Mouse (Mus musculus) CH12.LX (cell line): ENCODE measurements around the gene Sirt4. TPM values are rescaled to one million over a fixed set of nuclear protein-coding genes. Genes with fewer than 3 reads are reported as not detected.

Experiments
- DNase-seq: peaks from one replicate; pipeline ENCODE4 v3.0.0-alpha.2; 2013; ENCODE audit errors: extremely low read depth
- H3K27ac ChIP-seq: 2 replicates; pipeline ENCODE4 v1.5.1; 2012; ENCODE audit warnings: low read depth, mild to moderate bottlenecking, control low read depth, moderate library complexity; ENCODE audit not compliant: insufficient read depth
- H3K27me3 ChIP-seq: replicated peaks from 2 replicates; pipeline ENCODE3; 2012; ENCODE audit warnings: inconsistent platforms
- H3K36me3 ChIP-seq, 2 experiments: replicated peaks in 1 of 2; 2 replicates each; pipeline versions ENCODE3 to v1.6.1; 2012; ENCODE audit warnings: inconsistent platforms in 1 of 2, low read length in 1 of 2, mild to moderate bottlenecking in 1 of 2, mixed read lengths in 1 of 2, moderate library complexity in 1 of 2; ENCODE audit not compliant: control insufficient read depth in 1 of 2, insufficient read depth in 1 of 2
- H3K4me1 ChIP-seq, 2 experiments: 2 replicates each; pipeline ENCODE4 v1.6.1; 2012; ENCODE audit warnings: inconsistent platforms in 1 of 2, moderate library complexity in 1 of 2; ENCODE audit not compliant: insufficient read depth in 2 of 2, control insufficient read depth in 1 of 2
- H3K4me2 ChIP-seq: 2 replicates; pipeline ENCODE4 v1.6.1; 2012; ENCODE audit warnings: low read depth, mild to moderate bottlenecking, control low read depth; ENCODE audit not compliant: poor library complexity, insufficient read depth, severe bottlenecking
- H3K4me3 ChIP-seq, 3 experiments: fragments of 150-350 bp in 1 of 3; sonication (generic) in 1 of 3; replicated peaks in 1 of 3; 2 replicates each; pipeline versions ENCODE3 to v1.5.1; 2011 to 2012; ENCODE audit warnings: low read depth in 2 of 3, low read length in 2 of 3, mild to moderate bottlenecking in 2 of 3, moderate library complexity in 2 of 3, control low read depth in 1 of 3, improper control_type of control experiment in 1 of 3, inconsistent platforms in 1 of 3, mixed read lengths in 1 of 3; ENCODE audit not compliant: poor library complexity in 1 of 3
- H3K79me2 ChIP-seq: replicated peaks from 2 replicates; pipeline ENCODE4 v1.6.1; 2012; ENCODE audit warnings: mild to moderate bottlenecking, moderate library complexity; ENCODE audit not compliant: control insufficient read depth, poor library complexity, insufficient read depth, severe bottlenecking; ENCODE audit errors: extremely low read depth
- H3K9ac ChIP-seq: 2 replicates; pipeline ENCODE4 v1.6.1; 2012; ENCODE audit warnings: low read depth, mild to moderate bottlenecking, control low read depth, moderate library complexity; ENCODE audit not compliant: insufficient read depth
- H3K9me3 ChIP-seq: replicated peaks from 2 replicates; pipeline ENCODE3; 2012; ENCODE audit warnings: low read length, inconsistent platforms, mixed read lengths
- BHLHE40 ChIP-seq: IDR thresholded peaks from 2 replicates; pipeline ENCODE4 v1.6.1; 2011; ENCODE audit warnings: mild to moderate bottlenecking, low read depth, low read length, improper control_type of control experiment
- CHD2 ChIP-seq: IDR thresholded peaks from 2 replicates; pipeline ENCODE4 v1.6.1; 2011; ENCODE audit warnings: low read length, improper control_type of control experiment
- ELF1 ChIP-seq: IDR thresholded peaks from 2 replicates; pipeline ENCODE4 v1.6.1; 2014; ENCODE audit warnings: low read depth, mild to moderate bottlenecking, inconsistent platforms, low read length, improper control_type of control experiment
- ETS1 ChIP-seq: conservative IDR thresholded peaks from 2 replicates; pipeline ENCODE4 v1.6.1; 2012; ENCODE audit warnings: low read depth, mild to moderate bottlenecking, inconsistent platforms, low read length, improper control_type of control experiment, moderate library complexity
- GABPA ChIP-seq: IDR thresholded peaks from 2 replicates; pipeline ENCODE4 v1.6.1; 2012; ENCODE audit warnings: low read depth, low read length, improper control_type of control experiment, inconsistent platforms; ENCODE audit not compliant: insufficient replicate concordance
- HCFC1 ChIP-seq: IDR thresholded peaks from 2 replicates; pipeline ENCODE4 v1.6.1; 2012; ENCODE audit warnings: low read depth, mild to moderate bottlenecking, inconsistent platforms, low read length, improper control_type of control experiment
- JUN ChIP-seq: IDR thresholded peaks from 2 replicates; pipeline ENCODE4 v1.6.1; 2011; ENCODE audit warnings: low read depth, mild to moderate bottlenecking, low read length, improper control_type of control experiment, moderate library complexity; ENCODE audit not compliant: insufficient read depth
- KAT2A ChIP-seq: IDR thresholded peaks from 2 replicates; pipeline ENCODE4 v1.6.1; 2012; ENCODE audit warnings: low read length, improper control_type of control experiment, inconsistent platforms; ENCODE audit not compliant: insufficient replicate concordance
- MAX ChIP-seq: IDR thresholded peaks from 2 replicates; pipeline ENCODE4 v1.6.1; 2011; ENCODE audit warnings: low read length, improper control_type of control experiment
- MAZ ChIP-seq: IDR thresholded peaks from 2 replicates; pipeline ENCODE4 v1.6.1; 2012; ENCODE audit warnings: low read depth, mild to moderate bottlenecking, inconsistent platforms, low read length, improper control_type of control experiment, moderate library complexity
- MEF2A ChIP-seq: IDR thresholded peaks from 2 replicates; pipeline ENCODE4 v1.6.1; 2014; ENCODE audit warnings: low read depth, mild to moderate bottlenecking, inconsistent platforms, low read length, improper control_type of control experiment, borderline replicate concordance
- MXI1 ChIP-seq: IDR thresholded peaks from 2 replicates; pipeline ENCODE4 v1.6.1; 2011; ENCODE audit warnings: mild to moderate bottlenecking, low read depth, low read length, improper control_type of control experiment
- MYC ChIP-seq: IDR thresholded peaks from 2 replicates; pipeline ENCODE4 v1.6.1; 2011; ENCODE audit warnings: low read depth, mild to moderate bottlenecking, improper control_type of control experiment, low read length
- PAX5 ChIP-seq: IDR thresholded peaks from 2 replicates; pipeline ENCODE4 v1.6.1; 2012; ENCODE audit warnings: low read length, inconsistent platforms, mixed read lengths
- RAD21 ChIP-seq: IDR thresholded peaks from 2 replicates; pipeline ENCODE4 v1.6.1; 2011; ENCODE audit warnings: low read depth, mild to moderate bottlenecking, low read length, improper control_type of control experiment, moderate library complexity
- RCOR1 ChIP-seq: conservative IDR thresholded peaks from 2 replicates; pipeline ENCODE4 v1.6.1; 2012; ENCODE audit warnings: low read depth, mild to moderate bottlenecking, inconsistent platforms, low read length, improper control_type of control experiment
- SIN3A ChIP-seq: IDR thresholded peaks from 2 replicates; pipeline ENCODE4 v1.6.1; 2012; ENCODE audit warnings: low read length, improper control_type of control experiment, inconsistent platforms
- SMC3 ChIP-seq: IDR thresholded peaks from 2 replicates; pipeline ENCODE4 v1.6.1; 2011; ENCODE audit warnings: low read depth, low read length, improper control_type of control experiment
- TBP ChIP-seq: conservative IDR thresholded peaks from 2 replicates; pipeline ENCODE4 v1.6.1; 2011; ENCODE audit warnings: low read depth, low read length, improper control_type of control experiment
- TCF12 ChIP-seq: IDR thresholded peaks from 2 replicates; pipeline ENCODE4 v1.6.1; 2014; ENCODE audit warnings: low read depth, mild to moderate bottlenecking, inconsistent platforms, low read length, improper control_type of control experiment
- ZC3H11A ChIP-seq: IDR thresholded peaks from 2 replicates; pipeline ENCODE4 v1.6.1; 2012; ENCODE audit warnings: low read depth, mild to moderate bottlenecking, inconsistent platforms, low read length, improper control_type of control experiment
- ZKSCAN1 ChIP-seq: IDR thresholded peaks from 2 replicates; pipeline ENCODE4 v1.6.1; 2012; ENCODE audit warnings: low read depth, inconsistent platforms, low read length, improper control_type of control experiment, borderline replicate concordance
- ZMIZ1 ChIP-seq: IDR thresholded peaks from 2 replicates; pipeline ENCODE4 v1.6.1; 2012; ENCODE audit warnings: low read depth, mild to moderate bottlenecking, inconsistent platforms, low read length, improper control_type of control experiment
- dilution Hi-C: fragments of 300-500 bp; cut with MboI; formaldehyde crosslinking; loops from 2 replicates; pipeline ENCODE4 v1.14.3; 2020; ENCODE audit warnings: low sequenced_read_pairs; ENCODE audit not compliant: extremely low pct_unique_long_range_greater_than_20kb, extremely low pct_ligation_motif_present
- in situ Hi-C: fragments of 300-500 bp; cut with MboI; formaldehyde crosslinking; loops from 3 replicates; pipeline ENCODE4 v1.14.3; 2019; ENCODE audit warnings: low sequenced_read_pairs, low pct_ligation_motif_present, low pct_unique_long_range_greater_than_20kb, mixed read lengths
- polyA plus RNA-seq: library from polyadenylated mRNA; unstranded; fragments of >175 nt; gene quantifications from 2 replicates; pipeline ENCODE4 v1.2.1, GENCODE M21; 2012; ENCODE audit warnings: low read depth; ENCODE audit not compliant: insufficient read length
- total RNA-seq, 2 experiments: library from RNA; depleted of rRNA; stranded (reverse); fragments of 300-350 nt in 1 of 2; fragments of >200 nt in 1 of 2; gene quantifications; 2 replicates each; pipeline ENCODE4 v1.2.3; 2012 to 2014

The Sirt4 gene
- total and polyA plus RNA-seq, 3 experiments, result 10.0 to 18.0 (median 13.3) TPM

DNA sequence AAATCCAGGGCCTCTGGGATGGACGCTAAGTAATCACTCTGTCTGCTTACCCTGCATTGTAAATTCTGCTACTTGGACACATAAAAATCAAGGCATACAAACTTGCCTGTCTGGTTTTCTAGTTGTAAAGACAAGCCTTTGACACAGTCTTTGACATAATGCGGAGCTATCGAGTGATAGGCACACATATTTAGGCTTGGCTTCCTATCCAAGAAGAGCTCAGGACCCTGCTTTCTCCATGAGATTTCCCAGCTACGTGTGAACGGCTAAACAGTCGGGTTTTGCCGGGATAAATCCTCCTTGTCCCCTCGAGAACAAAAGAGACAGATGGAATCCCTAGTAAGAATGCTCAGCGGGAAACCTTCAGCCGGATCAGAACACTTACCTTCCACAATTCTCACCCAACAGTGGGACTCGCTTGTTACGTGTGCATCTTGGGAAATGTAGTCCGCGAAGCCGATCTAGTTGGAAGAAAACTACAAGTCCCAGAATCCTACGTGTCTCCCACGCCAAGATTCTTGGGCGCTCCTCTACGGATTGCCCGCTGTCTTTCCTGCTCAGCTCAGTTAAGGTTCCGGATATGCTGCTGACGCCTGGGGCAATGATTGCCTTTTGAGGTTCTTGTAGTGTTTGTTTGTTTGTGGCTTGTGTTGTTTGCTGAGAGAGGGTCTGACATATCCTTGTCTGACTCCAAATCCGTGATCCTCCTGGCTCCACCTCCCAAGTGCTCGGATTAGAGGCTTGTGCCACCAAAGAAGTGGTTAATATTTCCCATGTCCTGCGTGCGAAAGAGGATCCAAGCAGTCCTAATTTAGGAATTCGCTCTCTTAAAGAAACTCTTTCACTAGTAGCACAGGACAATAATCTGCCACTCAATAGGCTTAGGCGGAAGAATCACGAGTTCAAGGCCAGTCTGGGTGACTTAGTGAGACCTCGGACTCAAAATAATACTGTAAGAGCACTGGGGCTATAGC lies at the start of gene Sirt4 (continued):
- TF ChIP-seq MAZ, result no peak

GRCm38 (mm10) chr5:115531671-115532270 lies 47.2 kb upstream of the Sirt4 start:
- Histone ChIP-seq H3K4me3 (no peak overlapping the region), H3K27me3 (no peaks in the 10 kb centered on the region), H3K4me2 (no peak overlapping the region), H3K9ac (no peak overlapping the region), H3K36me3 (peaks cover 0 to 25% of the 10 kb centered on the region in 2 experiments), H3K4me1 (peaks cover 41 to 78% of the 10 kb centered on the region in 2 experiments), H3K27ac (no peak overlapping the region), H3K9me3 (no peaks in the 10 kb centered on the region), H3K79me2 (no peaks in the 10 kb centered on the region)
- dilution Hi-C loops (no loop called here), in situ Hi-C loops (no loop called here)
- no peak for DNase-seq
- TF ChIP-seq MAZ (no peak), MYC (no peak), BHLHE40 (no peak), TBP (no peak), CHD2 (no peak), SIN3A (no peak), MEF2A (no peak), MAX (no peak), RAD21 (no peak), ZMIZ1 (no peak), ELF1 (no peak)

- dilution Hi-C loops, result no loop called here
- Histone ChIP-seq H3K27me3 (no peaks in the 10 kb centered on the region), H3K4me3 (no peak overlapping the region), H3K79me2 (no peaks in the 10 kb centered on the region), H3K36me3 (peaks cover 0 to 37% of the 10 kb centered on the region in 2 experiments), H3K4me2 (0 out of 2 replicates have a peak overlapping the region, but pooled peaks have one; percentile 2), H3K9me3 (no peaks in the 10 kb centered on the region), H3K4me1 (peaks cover 46 to 78% of the 10 kb centered on the region in 2 experiments), H3K9ac (no peak overlapping the region)
- in situ Hi-C loops, result no loop called here
- no peak for DNase-seq
- TF ChIP-seq RCOR1 (no peak), ZC3H11A (no peak), KAT2A (no peak), ZKSCAN1 (no peak), HCFC1 (no peak), GABPA (no peak), SMC3 (no peak), TCF12 (0 out of 2 replicates have a peak, but pooled peaks have one; percentile 14), PAX5 (no peak), ETS1 (0 out of 2 replicates have a peak, but pooled peaks have one; percentile 34), BHLHE40 (peak; percentile 86), JUN (no peak), MXI1 (no peak)
- TF ChIP-seq, all 38 proteins: peak for 3
- H3K27ac ChIP-seq, result no peak overlapping the region
Measured at GRCm38 (mm10) chr5:115530447-115530809, 45.9 kb upstream of the Sirt4 start.
